Comparison of ENCODE assay signal across 9 mouse cellular contexts in the genomic region with DNA sequence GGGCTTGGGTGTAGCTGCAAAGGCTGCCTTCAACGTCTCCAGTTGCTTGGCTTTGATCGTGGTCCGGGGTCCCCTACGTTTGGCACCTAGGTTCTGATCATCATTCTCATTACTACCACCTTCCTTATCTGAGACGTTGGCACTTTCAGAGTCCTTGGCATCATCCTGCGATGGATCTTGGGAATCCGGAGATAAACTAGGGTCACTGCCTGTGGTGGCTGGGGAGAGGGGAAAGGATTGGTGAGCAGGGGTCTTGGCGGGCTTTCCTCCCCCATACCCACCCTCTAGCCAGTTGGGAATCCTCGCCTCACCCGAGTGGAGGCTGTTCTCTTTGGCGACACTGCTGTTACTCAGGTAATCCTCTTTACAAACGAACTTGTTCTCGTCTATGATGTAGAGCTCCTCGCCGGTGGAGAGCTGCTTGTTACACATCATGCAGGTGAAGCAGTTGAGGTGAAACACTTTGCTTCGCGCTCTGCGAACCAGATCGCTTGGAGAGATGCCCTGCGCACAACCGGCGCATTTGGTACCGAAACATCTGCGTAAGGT. TPM values are rescaled to one million over a fixed set of nuclear protein-coding genes. Genes with fewer than 3 reads are reported as not detected.
DNase-seq lines count a peak whose midpoint lies in the region; ATAC-seq and TF ChIP-seq lines count a peak whose summit lies in the region.
"Had no signal": no experiment of that assay in that cellular context is flagged by ENCODE, and none has a peak within 500 bp of the region (broad histone marks: within the 10 kb centered on the region; RNA-seq: fewer than 3 reads in every experiment).

No protein-coding gene starts in this region.

- no peak for TF ChIP-seq POLR2A in bone marrow macrophage, adult 2 months (IDR thresholded peaks at IDR 0.05; ENCODE audit: borderline replicate concordance, low read depth, low read length)

- H3K4me3 ChIP-seq in gastrocnemius, adult 2 months, result peak overlapping the region; percentile 66; the same call in 1 of the 2 replicates
- H3K4me3 ChIP-seq in bone marrow macrophage, adult 2 months (ENCODE audit: insufficient read depth, low read length), result peak overlapping the region; percentile 45; the same call in 1 of the 2 replicates
- peak overlapping the region; percentile 41; the same call in 1 of the 2 replicates for H3K4me3 ChIP-seq in forebrain, embryonic 15.5 days
- 0 out of 2 replicates have a peak overlapping the region, but pooled peaks have one; percentile 9 for H3K4me3 ChIP-seq in limb, embryonic 12.5 days (replicated peaks)

- H3K9me3 ChIP-seq in forebrain, embryonic 15.5 days, result no peaks in the 10 kb centered on the region
- H3K9me3 ChIP-seq in limb, embryonic 12.5 days, result peaks cover 8% of the 10 kb centered on the region; the same call in 1 of the 2 replicates

- H3K27ac ChIP-seq in gastrocnemius, adult 2 months, result no peak overlapping the region
- H3K27ac ChIP-seq in bone marrow macrophage, adult 2 months (ENCODE audit: insufficient read depth, low read depth, low read length), result no peak overlapping the region
- H3K27ac ChIP-seq in forebrain, embryonic 15.5 days (replicated peaks), result no peak overlapping the region
- no peak overlapping the region for H3K27ac ChIP-seq in limb, embryonic 12.5 days

- TF ChIP-seq CTCF in gastrocnemius, adult 2 months (IDR thresholded peaks at IDR 0.05), result no peak
- no peak for TF ChIP-seq CTCF in bone marrow macrophage, adult 2 months (IDR thresholded peaks at IDR 0.05; ENCODE audit: low read depth, low read length)

- WGBS in forebrain, embryonic 15.5 days, result 4% methylated on average over 24 of the region's 24 CpGs
- WGBS in limb, embryonic 12.5 days, result 12% methylated on average over 24 of the region's 24 CpGs

- peaks cover 4% of the 10 kb centered on the region; the same call in 1 of the 2 replicates for H3K4me1 ChIP-seq in bone marrow macrophage, adult 2 months (ENCODE audit: control insufficient read depth, insufficient read depth, low read length)
- H3K4me1 ChIP-seq in forebrain, embryonic 15.5 days, result peaks cover 38% of the 10 kb centered on the region
- peaks cover 45% of the 10 kb centered on the region for H3K4me1 ChIP-seq in limb, embryonic 12.5 days (replicated peaks)

- no peak overlapping the region for H3K9ac ChIP-seq in forebrain, embryonic 15.5 days (replicated peaks)
- H3K9ac ChIP-seq in limb, embryonic 12.5 days (replicated peaks), result no peak overlapping the region

- H3K27me3 ChIP-seq in forebrain, embryonic 15.5 days, result peaks cover 94% of the 10 kb centered on the region
- H3K27me3 ChIP-seq in limb, embryonic 12.5 days, result peaks cover 94% of the 10 kb centered on the region

- DNase-seq in gastrocnemius, adult 2 months, result peak; percentile 24
- DNase-seq in gastrocnemius, postnatal 36 days, result no peak
- DNase-seq in layer of hippocampus, adult 8-10 months (ENCODE audit: low spot score in 2 of 2), result no peak
- DNase-seq in adipocyte (ENCODE audit: low spot score), result no peak
- DNase-seq in left cerebral cortex, adult 9 months (ENCODE audit: low spot score in 2 of 2), result no peak

- intact Hi-C loops in gastrocnemius, adult 2 months (cut with DNase I), result no loop called here
- intact Hi-C loops in gastrocnemius, postnatal 36 days (cut with DNase I), result loop anchor here (10.0 kb wide), 1 partner anchor 273 kb away; no protein-coding TSS in a partner anchor

- no peak for ATAC-seq in forebrain, embryonic 15.5 days (replicated peaks)
- no peak for ATAC-seq in limb, embryonic 12.5 days (ENCODE audit: insufficient number of reproducible peaks, insufficient read depth, low FRiP score, low TSS enrichment, low read depth)

- H3K4me2 ChIP-seq in forebrain, embryonic 15.5 days (replicated peaks), result no peak overlapping the region
- H3K4me2 ChIP-seq in limb, embryonic 12.5 days, result no peak overlapping the region

- H3K36me3 ChIP-seq in forebrain, embryonic 15.5 days, result no peaks in the 10 kb centered on the region
- no peaks in the 10 kb centered on the region for H3K36me3 ChIP-seq in limb, embryonic 12.5 days

RNA-seq across cellular contexts. Expression of a gene that starts 3.5 kb away (rescaled TPM):
- not detected for total RNA-seq in gastrocnemius, adult 2 months (2021)
- not detected for total RNA-seq in gastrocnemius, postnatal 36 days (2021)
- not detected in 2 replicates for polyA plus RNA-seq in bone marrow macrophage, adult 2 months (2012; ENCODE audit: insufficient read depth, insufficient read length, missing spikeins)
- polyA plus RNA-seq in forebrain, embryonic 15.5 days (2015; fragmentation: Nextera tagmentation; extraction: Ambion mirVana), result 3.4 and 4.8 TPM in 2 replicates
- polyA plus RNA-seq in limb, embryonic 12.5 days (2016; fragmentation: Nextera tagmentation; extraction: Ambion mirVana), result 0.09 TPM in 1 of 2 replicates, not detected in the other
- under 1 TPM in 3 of 4 experiments, not detected in 1; 0.08 to 0.43 (median 0.18) TPM for total RNA-seq in layer of hippocampus, adult 8-10 months (2022)
- polyA plus RNA-seq: heart, embryonic 16.5 days had no signal

RNA-seq across cellular contexts. Expression of a gene that starts 8.5 kb away (rescaled TPM):
- 10 to 100 TPM; 13.1 to 13.2 TPM for total RNA-seq in gastrocnemius, adult 2 months (2021)
- total RNA-seq in gastrocnemius, postnatal 36 days (2021), result 10 to 100 TPM; 10.8 to 14.9 TPM
- polyA plus RNA-seq in bone marrow macrophage, adult 2 months (2012; ENCODE audit: insufficient read depth, insufficient read length, missing spikeins), result 15.2 and 17.4 TPM in 2 replicates
- 54.0 and 54.8 TPM in 2 replicates for polyA plus RNA-seq in forebrain, embryonic 15.5 days (2015; fragmentation: Nextera tagmentation; extraction: Ambion mirVana)
- 46.7 and 54.5 TPM in 2 replicates for polyA plus RNA-seq in limb, embryonic 12.5 days (2016; fragmentation: Nextera tagmentation; extraction: Ambion mirVana)
- total RNA-seq in layer of hippocampus, adult 8-10 months (2022), result 10 to 100 TPM; 20.1 to 24.8 (median 21.7) TPM

Comparison
In these comparisons a context has a peak if more than half of its experiments do, and no peak if none do; other contexts are left out.
1. H3K4me3 ChIP-seq: peak in every context shown above with its lines; median percentile 66 in gastrocnemius, adult 2 months; 45 in bone marrow macrophage, adult 2 months; 41 in forebrain, embryonic 15.5 days; 9 in limb, embryonic 12.5 days.